ENCODE assay signal across 8 mouse cellular contexts in genomic region chr11:120183180-120183579, GRCm38 (mm10). TPM values are rescaled to one million over a fixed set of nuclear protein-coding genes. Genes with fewer than 3 reads are reported as not detected.
DNase-seq lines count a peak whose midpoint lies in the region; ATAC-seq and TF ChIP-seq lines count a peak whose summit lies in the region.

No protein-coding gene starts in this region.

- no peak for DNase-seq in heart, adult 9 months (ENCODE audit: low spot score in 2 of 2)
- no peak for DNase-seq in midbrain, embryonic 10.5 days (ENCODE audit: low spot score)
- no peak for DNase-seq in limb, embryonic 11.5 days (ENCODE audit: low spot score)
- peak; percentile 39 for DNase-seq in stomach, postnatal 0 days (ENCODE audit: low spot score)
- no peak for DNase-seq in thymus, postnatal 14 days
- DNase-seq in MN1 (ENCODE audit: low spot score), result no peak

- 0 out of 2 replicates have a peak overlapping the region, but pooled peaks have one; percentile 35 for H3K27ac ChIP-seq in heart, embryonic 11.5 days (ENCODE audit: low read depth, low read length)
- peak overlapping the region; percentile 100 for H3K27ac ChIP-seq in midbrain, embryonic 10.5 days (replicated peaks)
- H3K27ac ChIP-seq in midbrain, embryonic 16.5 days (ENCODE audit: low read length), result no peak overlapping the region
- peak overlapping the region; percentile 26; the same call in 1 of the 2 replicates for H3K27ac ChIP-seq in limb, embryonic 11.5 days (replicated peaks; ENCODE audit: low read depth, low read length)
- H3K27ac ChIP-seq in stomach, postnatal 0 days (replicated peaks), result no peak overlapping the region

- 18% methylated on average over 1 of the region's 1 CpGs for WGBS in heart, embryonic 11.5 days (ENCODE audit: insufficient replicate concordance)
- 8% methylated on average over 1 of the region's 1 CpGs for whole genome bisulfite sequencing in midbrain, embryonic 10.5 days
- WGBS in midbrain, embryonic 16.5 days, result 8% methylated on average over 1 of the region's 1 CpGs
- WGBS in limb, embryonic 11.5 days, result 10% methylated on average over 1 of the region's 1 CpGs
- 50% methylated on average over 1 of the region's 1 CpGs for WGBS in stomach, postnatal 0 days

- H3K36me3 ChIP-seq in heart, embryonic 11.5 days (ENCODE audit: control insufficient read depth, insufficient read depth, low read length), result no peaks in the 10 kb centered on the region
- peaks cover 21% of the 10 kb centered on the region for H3K36me3 ChIP-seq in midbrain, embryonic 10.5 days
- no peaks in the 10 kb centered on the region for H3K36me3 ChIP-seq in midbrain, embryonic 16.5 days (ENCODE audit: control insufficient read depth, insufficient read depth, low read length)
- no peaks in the 10 kb centered on the region for H3K36me3 ChIP-seq in limb, embryonic 11.5 days (ENCODE audit: control insufficient read depth, insufficient read depth, low read length)
- no peaks in the 10 kb centered on the region for H3K36me3 ChIP-seq in stomach, postnatal 0 days (ENCODE audit: control insufficient read depth, insufficient read depth, low read length)

- no peak overlapping the region for H3K4me3 ChIP-seq in heart, embryonic 11.5 days (ENCODE audit: low read depth, low read length)
- H3K4me3 ChIP-seq in midbrain, embryonic 10.5 days, result peak overlapping the region; percentile 96
- H3K4me3 ChIP-seq in midbrain, embryonic 16.5 days (ENCODE audit: low read depth, low read length), result no peak overlapping the region
- no peak overlapping the region for H3K4me3 ChIP-seq in limb, embryonic 11.5 days (ENCODE audit: low read depth, low read length)
- H3K4me3 ChIP-seq in stomach, postnatal 0 days (ENCODE audit: low read depth, low read length), result no peak overlapping the region

- H3K4me2 ChIP-seq in heart, embryonic 11.5 days, result peak overlapping the region; percentile 16; the same call in 1 of the 2 replicates
- no peak overlapping the region for H3K4me2 ChIP-seq in midbrain, embryonic 16.5 days (ENCODE audit: low read length)
- no peak overlapping the region for H3K4me2 ChIP-seq in limb, embryonic 11.5 days (ENCODE audit: low read depth, severe bottlenecking)
- H3K4me2 ChIP-seq in stomach, postnatal 0 days (replicated peaks; ENCODE audit: low read depth), result no peak overlapping the region

- no peak for ATAC-seq in heart, embryonic 11.5 days (replicated peaks; ENCODE audit: insufficient number of reproducible peaks, low FRiP score, low TSS enrichment)
- no peak for ATAC-seq in midbrain, embryonic 16.5 days
- no peak for ATAC-seq in limb, embryonic 11.5 days (ENCODE audit: insufficient number of reproducible peaks, low FRiP score, low TSS enrichment, low read depth)
- ATAC-seq in stomach, postnatal 0 days (ENCODE audit: low FRiP score, low TSS enrichment), result no peak

- TF ChIP-seq CTCF in stomach, postnatal 0 days (IDR thresholded peaks at IDR 0.05; ENCODE audit: low read depth), result no peak

- no peaks in the 10 kb centered on the region for H3K27me3 ChIP-seq in heart, embryonic 11.5 days (ENCODE audit: control insufficient read depth, insufficient read depth, low read length)
- no peaks in the 10 kb centered on the region for H3K27me3 ChIP-seq in midbrain, embryonic 10.5 days (ENCODE audit: low read depth, poor library complexity, severe bottlenecking)
- no peaks in the 10 kb centered on the region for H3K27me3 ChIP-seq in midbrain, embryonic 16.5 days (ENCODE audit: control insufficient read depth, insufficient read depth, low read depth, low read length)
- no peaks in the 10 kb centered on the region for H3K27me3 ChIP-seq in limb, embryonic 11.5 days (ENCODE audit: control insufficient read depth, insufficient read depth, low read length)
- no peaks in the 10 kb centered on the region for H3K27me3 ChIP-seq in stomach, postnatal 0 days (ENCODE audit: control insufficient read depth, insufficient read depth, low read length)

- no peak overlapping the region for H3K9ac ChIP-seq in heart, embryonic 11.5 days (ENCODE audit: low read depth, low read length)
- H3K9ac ChIP-seq in midbrain, embryonic 16.5 days (ENCODE audit: low read depth, low read length), result no peak overlapping the region; the same call in 1 of the 2 replicates
- no peak overlapping the region for H3K9ac ChIP-seq in limb, embryonic 11.5 days (ENCODE audit: low read length)
- no peak overlapping the region for H3K9ac ChIP-seq in stomach, postnatal 0 days (ENCODE audit: low read length)

- no peak for TF ChIP-seq EP300 in stomach, postnatal 0 days (optimal IDR thresholded peaks at IDR 0.05)

- peaks cover 39% of the 10 kb centered on the region for H3K4me1 ChIP-seq in heart, embryonic 11.5 days (ENCODE audit: control insufficient read depth, insufficient read depth, low read length)
- peaks cover 55% of the 10 kb centered on the region for H3K4me1 ChIP-seq in midbrain, embryonic 10.5 days
- H3K4me1 ChIP-seq in midbrain, embryonic 16.5 days (ENCODE audit: control insufficient read depth, insufficient read depth, low read length), result peaks cover 30% of the 10 kb centered on the region
- peaks cover 30% of the 10 kb centered on the region for H3K4me1 ChIP-seq in limb, embryonic 11.5 days (ENCODE audit: control insufficient read depth, insufficient read depth, low read length)
- H3K4me1 ChIP-seq in stomach, postnatal 0 days (replicated peaks; ENCODE audit: control insufficient read depth, insufficient read depth), result peaks cover 11% of the 10 kb centered on the region

- no peaks in the 10 kb centered on the region for H3K9me3 ChIP-seq in heart, embryonic 11.5 days (replicated peaks; ENCODE audit: control insufficient read depth, low read length)
- H3K9me3 ChIP-seq in midbrain, embryonic 10.5 days (replicated peaks), result no peaks in the 10 kb centered on the region
- no peaks in the 10 kb centered on the region for H3K9me3 ChIP-seq in midbrain, embryonic 16.5 days (replicated peaks; ENCODE audit: control insufficient read depth, low read length, poor library complexity, severe bottlenecking)
- no peaks in the 10 kb centered on the region for H3K9me3 ChIP-seq in limb, embryonic 11.5 days (ENCODE audit: control insufficient read depth, low read length)
- H3K9me3 ChIP-seq in stomach, postnatal 0 days (ENCODE audit: control insufficient read depth, low read length), result no peaks in the 10 kb centered on the region

RNA-seq across cellular contexts. Expression of gene Slc38a10, which starts 32.0 kb away (rescaled TPM):
- 57.5 and 72.0 TPM in 2 replicates for polyA plus RNA-seq in heart, embryonic 11.5 days (2014; fragmentation: Nextera tagmentation; extraction: Ambion mirVana)
- polyA plus RNA-seq in midbrain, embryonic 10.5 days (2016; fragmentation: Nextera tagmentation; extraction: Ambion mirVana), result 87.1 and 97.9 TPM in 2 replicates
- 118 TPM in 2 replicates for polyA plus RNA-seq in midbrain, embryonic 16.5 days (2015; fragmentation: Nextera tagmentation; extraction: Ambion mirVana)
- 46.1 and 53.2 TPM in 2 replicates for polyA plus RNA-seq in limb, embryonic 11.5 days (2014; fragmentation: Nextera tagmentation; extraction: Ambion mirVana)
- 40.5 and 42.3 TPM in 2 replicates for polyA plus RNA-seq in stomach, postnatal 0 days (2015; fragmentation: Nextera tagmentation; extraction: Ambion mirVana)

RNA-seq across cellular contexts. Expression of gene Bahcc1, which starts 49.6 kb away (rescaled TPM):
- polyA plus RNA-seq in heart, embryonic 11.5 days (2014; fragmentation: Nextera tagmentation; extraction: Ambion mirVana), result 7.0 and 9.1 TPM in 2 replicates
- polyA plus RNA-seq in midbrain, embryonic 10.5 days (2016; fragmentation: Nextera tagmentation; extraction: Ambion mirVana), result 14.3 and 16.6 TPM in 2 replicates
- 9.7 and 13.7 TPM in 2 replicates for polyA plus RNA-seq in midbrain, embryonic 16.5 days (2015; fragmentation: Nextera tagmentation; extraction: Ambion mirVana)
- polyA plus RNA-seq in limb, embryonic 11.5 days (2014; fragmentation: Nextera tagmentation; extraction: Ambion mirVana), result 24.9 and 27.6 TPM in 2 replicates
- 2.7 and 2.9 TPM in 2 replicates for polyA plus RNA-seq in stomach, postnatal 0 days (2015; fragmentation: Nextera tagmentation; extraction: Ambion mirVana)

Comparison
In these comparisons a context has a peak if more than half of its experiments do, and no peak if none do; other contexts are left out.
1. H3K27ac ChIP-seq: peak in heart, embryonic 11.5 days (single experiment), midbrain, embryonic 10.5 days (single experiment) and limb, embryonic 11.5 days (single experiment); none in midbrain, embryonic 16.5 days (single experiment) and stomach, postnatal 0 days (single experiment).